Mouse (Mus musculus) spleen, adult 2 months (tissue): ENCODE data around the gene Sox13. TPM values are rescaled to one million over a fixed set of nuclear protein-coding genes. Genes with fewer than 3 reads are reported as not detected.

Experiments used
- DNase-seq, 2 experiments: peaks; one replicate each; pipeline versions ENCODE4 v3.0.0 to v3.0.0-alpha.2; 2012 to 2021; ENCODE audit warnings: low spot score in 2 of 2, low read depth in 1 of 2
- H3K27ac ChIP-seq: fragments of 200-500 bp; 2 replicates; pipeline ENCODE4 v1.5.1; 2012; ENCODE audit warnings: low read length, inconsistent platforms; ENCODE audit not compliant: insufficient read depth
- H3K27me3 ChIP-seq: fragments of 200-500 bp; 2 replicates; pipeline ENCODE4 v1.6.1; 2012; ENCODE audit warnings: mild to moderate bottlenecking, moderate library complexity, low read length, inconsistent platforms; ENCODE audit not compliant: control insufficient read depth, insufficient read depth
- H3K36me3 ChIP-seq: fragments of 200-500 bp; 2 replicates; pipeline ENCODE4 v1.6.1; 2012; ENCODE audit warnings: mild to moderate bottlenecking, low read length, inconsistent platforms; ENCODE audit not compliant: control insufficient read depth, insufficient read depth
- H3K4me1 ChIP-seq: fragments of 200-500 bp; 2 replicates; pipeline ENCODE4 v1.6.1; 2011; ENCODE audit warnings: inconsistent platforms; ENCODE audit not compliant: control insufficient read depth, insufficient read depth, insufficient read length
- H3K4me3 ChIP-seq: fragments of 200-500 bp; 2 replicates; pipeline ENCODE4 v1.5.1; 2011; ENCODE audit warnings: mild to moderate bottlenecking, inconsistent platforms; ENCODE audit not compliant: insufficient read depth, insufficient read length; ENCODE audit errors: extremely low read depth
- CTCF ChIP-seq: fragments of 200-500 bp; IDR thresholded peaks from 2 replicates; pipeline ENCODE4 v1.5.1; 2011; ENCODE audit warnings: mild to moderate bottlenecking, inconsistent platforms; ENCODE audit not compliant: insufficient read depth, insufficient read length, insufficient replicate concordance; ENCODE audit errors: extremely low read depth
- POLR2A ChIP-seq: fragments of 200-500 bp; IDR thresholded peaks from 2 replicates; pipeline ENCODE4 v1.6.1; 2011; ENCODE audit warnings: low read depth, low read length, inconsistent platforms
- WGBS: fragments of 180-500 bp; shearing (Covaris S2); methylation state at CpG from one replicate; pipeline ENCODE4 v1.1.7; 2018; 5-methylcytosine and 5-hydroxymethylcytosine counted together
- polyA plus RNA-seq: library from polyadenylated mRNA; depleted of rRNA; stranded (reverse); fragments of >200 nt; gene quantifications from 2 replicates; pipeline ENCODE4 v1.2.3, GENCODE M21; 2012

The Sox13 gene
- polyA plus RNA-seq, 1 experiment, result 13.6 TPM

DNA sequence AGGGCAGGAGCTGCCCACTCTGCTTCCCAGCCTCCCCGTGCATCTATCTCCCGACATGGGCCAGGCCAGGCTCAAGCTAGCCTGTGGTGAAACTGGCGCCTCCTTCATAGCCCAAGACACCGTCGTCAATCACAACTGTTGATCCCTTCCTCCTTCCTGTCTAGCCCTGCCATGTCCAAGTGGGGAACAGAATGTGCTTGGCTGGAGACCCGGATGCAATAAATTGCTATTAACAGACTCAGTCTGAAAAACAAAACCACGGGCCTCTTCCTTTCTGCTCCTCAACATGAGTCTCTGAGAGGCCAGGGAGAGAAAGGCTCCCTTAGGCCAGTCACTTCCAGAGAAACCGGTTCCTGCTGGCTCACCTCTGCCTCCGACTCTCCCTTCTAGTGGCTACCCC lies 11.2 kb downstream of the Sox13 start:
- no peak overlapping the region for H3K4me3 ChIP-seq
- 53% methylated on average over 9 of the region's 9 CpGs for WGBS
- H3K27me3 ChIP-seq, result no peaks in the 10 kb centered on the region
- no peak for DNase-seq
- no peak overlapping the region for H3K27ac ChIP-seq
- no peaks in the 10 kb centered on the region for H3K36me3 ChIP-seq
- no peak for TF ChIP-seq POLR2A
- TF ChIP-seq CTCF, result no peak
- peaks cover 5% of the 10 kb centered on the region; the same call in 1 of the 2 replicates for H3K4me1 ChIP-seq

DNA sequence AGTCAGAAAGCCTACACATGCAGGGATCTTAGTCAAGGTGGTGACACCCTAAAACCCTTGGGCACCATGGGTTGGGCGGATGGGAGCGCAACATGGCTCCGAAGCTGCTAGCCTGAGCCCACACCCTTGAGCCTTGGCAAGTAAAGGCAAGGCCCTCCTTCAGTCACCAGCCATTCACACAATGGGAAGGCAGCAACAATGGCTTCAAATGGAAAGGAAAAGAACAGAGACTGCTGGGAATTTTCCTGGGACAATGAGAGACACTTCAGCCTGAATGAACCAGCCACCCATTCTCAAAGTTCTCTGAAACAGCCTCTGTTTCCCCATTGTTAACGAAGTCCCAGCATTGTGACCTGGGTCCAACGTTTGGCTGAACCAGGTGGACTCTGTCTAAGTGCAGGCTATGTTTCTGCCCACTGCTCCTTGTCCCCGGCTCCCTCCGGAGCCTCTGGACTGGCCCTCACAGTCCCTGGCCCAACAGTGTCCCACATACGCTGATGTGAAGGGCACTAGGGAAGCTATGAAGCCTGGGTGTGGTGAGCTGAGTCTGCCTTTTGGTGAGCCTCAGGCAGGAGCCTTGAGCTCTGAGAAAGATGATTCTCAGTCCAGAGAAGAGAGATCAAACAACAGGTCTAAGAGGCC lies 12.6 kb downstream of the Sox13 start:
- no peaks in the 10 kb centered on the region for H3K36me3 ChIP-seq
- DNase-seq, result no peak
- no peak overlapping the region for H3K4me3 ChIP-seq
- H3K4me1 ChIP-seq, result no peaks in the 10 kb centered on the region
- no peaks in the 10 kb centered on the region for H3K27me3 ChIP-seq
- 87% methylated on average over 8 of the region's 8 CpGs for WGBS
- TF ChIP-seq CTCF, result no peak
- no peak for TF ChIP-seq POLR2A
- no peak overlapping the region for H3K27ac ChIP-seq

DNA sequence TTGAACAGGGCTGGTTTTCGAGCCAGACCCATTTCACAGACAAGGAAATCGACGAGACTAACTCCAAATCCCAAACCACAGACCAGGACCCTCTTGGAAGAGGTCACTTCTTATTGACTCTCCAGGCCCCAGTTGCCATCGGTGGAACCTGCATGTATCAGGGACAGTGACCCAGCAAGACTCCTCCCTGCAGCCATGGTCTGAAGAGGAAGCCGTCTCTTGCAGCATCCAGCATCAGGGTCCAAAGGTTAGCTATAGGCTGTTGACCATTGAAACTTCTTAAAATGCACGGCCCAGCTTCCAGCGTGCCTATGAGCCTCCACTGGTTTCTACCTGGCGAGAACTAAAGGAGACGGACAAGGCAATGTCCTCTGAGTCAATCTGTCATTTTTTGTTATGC lies 14.4 kb downstream of the Sox13 start:
- Histone ChIP-seq H3K27me3 (no peaks in the 10 kb centered on the region), H3K27ac (no peak overlapping the region), H3K4me1 (no peaks in the 10 kb centered on the region), H3K36me3 (no peaks in the 10 kb centered on the region), H3K4me3 (no peak overlapping the region)
- DNase-seq, result no peak
- WGBS, result 88% methylated on average over 9 of the region's 9 CpGs
- no peak for TF ChIP-seq CTCF
- TF ChIP-seq POLR2A, result no peak

DNA sequence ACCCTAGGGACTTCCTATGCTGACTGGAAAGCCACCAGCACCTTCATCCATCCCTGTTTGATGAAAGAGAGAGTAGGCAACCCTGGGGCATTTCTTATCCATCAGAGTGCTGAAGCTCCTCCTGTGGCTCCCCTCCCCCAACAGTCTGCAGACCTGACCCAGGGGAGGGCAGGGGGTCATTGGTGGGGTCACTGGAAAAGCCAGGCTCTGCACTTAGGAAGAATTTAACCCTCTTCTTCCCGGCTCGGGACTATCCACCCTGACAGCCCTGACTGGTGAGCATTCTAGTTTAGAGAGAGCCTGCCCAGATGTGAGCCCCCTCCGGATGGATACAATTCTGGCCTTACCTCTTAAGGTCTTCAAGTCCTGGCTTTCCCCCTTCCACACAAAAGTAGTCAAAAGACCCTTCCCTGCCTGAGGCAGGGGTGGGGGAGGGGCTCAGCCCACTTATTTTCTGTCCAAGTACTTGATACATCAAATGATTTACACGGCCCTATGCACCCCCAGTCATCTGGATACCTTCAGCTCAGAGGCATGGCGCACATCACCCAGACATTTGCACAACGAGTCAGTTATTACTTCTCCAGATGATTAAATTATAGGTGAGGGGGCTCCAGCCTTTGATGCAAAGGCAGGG lies 15.2 kb downstream of the Sox13 start:
- H3K4me1 ChIP-seq, result no peaks in the 10 kb centered on the region
- H3K36me3 ChIP-seq, result no peaks in the 10 kb centered on the region
- no peak overlapping the region for H3K4me3 ChIP-seq
- no peaks in the 10 kb centered on the region for H3K27me3 ChIP-seq
- WGBS, result 89% methylated on average over 6 of the region's 6 CpGs
- TF ChIP-seq CTCF (no peak), POLR2A (no peak)
- DNase-seq, result no peak
- H3K27ac ChIP-seq, result no peak overlapping the region

DNA sequence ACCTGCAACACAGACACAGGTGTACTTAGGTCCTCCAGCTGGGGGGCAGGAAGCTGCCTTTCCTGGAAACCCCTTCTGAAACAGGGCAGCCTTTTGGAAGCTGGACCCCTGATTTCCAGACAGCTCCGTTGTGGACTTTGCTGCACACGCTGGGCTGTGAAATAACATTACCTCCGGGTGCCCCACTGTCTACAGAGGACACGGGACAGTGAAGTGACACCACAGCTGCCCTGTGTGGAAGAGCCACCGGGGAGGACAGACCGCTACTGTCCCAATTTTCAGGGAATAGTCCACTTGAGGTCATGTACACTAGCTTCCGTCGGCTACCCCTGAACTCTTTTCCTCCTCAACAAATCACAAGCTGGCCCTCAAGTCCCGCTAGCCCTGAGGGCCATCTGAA lies 15.9 kb downstream of the Sox13 start:
- TF ChIP-seq POLR2A, result no peak
- WGBS, result 90% methylated on average over 9 of the region's 9 CpGs
- H3K27ac ChIP-seq, result no peak overlapping the region
- no peaks in the 10 kb centered on the region for H3K4me1 ChIP-seq
- H3K36me3 ChIP-seq, result no peaks in the 10 kb centered on the region
- no peak for DNase-seq
- no peak overlapping the region for H3K4me3 ChIP-seq
- no peaks in the 10 kb centered on the region for H3K27me3 ChIP-seq

DNA sequence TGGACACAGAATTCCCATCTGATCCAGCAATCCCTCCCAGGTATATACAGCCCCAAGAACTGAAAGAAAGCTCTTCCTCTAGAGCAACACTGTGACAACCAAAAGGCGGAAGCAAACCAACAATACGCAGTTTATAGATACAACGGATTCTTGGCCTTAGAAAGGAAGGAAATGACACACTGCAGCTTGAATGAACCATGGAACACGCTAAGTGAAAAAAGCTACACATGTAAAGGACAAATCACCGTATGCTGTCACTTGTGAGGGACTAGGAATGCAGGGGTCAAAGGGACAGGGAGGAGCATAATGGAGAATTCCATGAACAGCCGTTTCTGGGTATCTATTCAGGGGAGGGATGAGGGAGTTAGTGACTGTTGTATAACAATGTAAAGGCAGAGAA lies 16.7 kb downstream of the Sox13 start:
- no peaks in the 10 kb centered on the region for H3K36me3 ChIP-seq
- no peaks in the 10 kb centered on the region for H3K4me1 ChIP-seq
- H3K4me3 ChIP-seq, result no peak overlapping the region
- no peak overlapping the region for H3K27ac ChIP-seq
- no peak for DNase-seq
- H3K27me3 ChIP-seq, result no peaks in the 10 kb centered on the region
- no peak for TF ChIP-seq POLR2A
- TF ChIP-seq CTCF, result no peak
- WGBS, result 69% methylated on average over 6 of the region's 6 CpGs

GRCm38 (mm10) chr1:133406614-133407013 lies 17.6 kb downstream of the Sox13 start:
- WGBS, result 64% methylated on average over 7 of the region's 7 CpGs
- Histone ChIP-seq H3K4me1 (no peaks in the 10 kb centered on the region), H3K27me3 (no peaks in the 10 kb centered on the region), H3K4me3 (no peak overlapping the region), H3K36me3 (no peaks in the 10 kb centered on the region), H3K27ac (no peak overlapping the region)
- TF ChIP-seq CTCF (no peak), POLR2A (no peak)
- DNase-seq, result no peak
